27 mouse cellular contexts compared by ENCODE assay signal in genomic region chr9:89179469-89179868, GRCm38 (mm10). TPM values are rescaled to one million over a fixed set of nuclear protein-coding genes. Genes with fewer than 3 reads are reported as not detected.
"Had no signal": no experiment of that assay in that cellular context is flagged by ENCODE, and none has a peak within 500 bp of the region (broad histone marks: within the 10 kb centered on the region; RNA-seq: fewer than 3 reads in every experiment).

No protein-coding gene starts in this region.

RNA-seq across cellular contexts. Expression of gene Bcl2a1b, which starts 19.5 kb away (rescaled TPM):
- total RNA-seq: megakaryocyte-erythroid progenitor cell, adult 5-6 weeks had no signal
- polyA plus RNA-seq: myocyte had no signal

RNA-seq across cellular contexts. Expression of gene Gm29094, which starts 19.7 kb away (rescaled TPM):
- total RNA-seq: left cerebral cortex, postnatal 10 days; left cerebral cortex, postnatal 14 days; left cerebral cortex, postnatal 25 days; left cerebral cortex, postnatal 36 days; left cerebral cortex, postnatal 4 days; liver, adult 2 months; megakaryocyte-erythroid progenitor cell, adult 5-6 weeks; midbrain, postnatal 0 days had no signal
- polyA plus RNA-seq: limb, embryonic 10.5 days; limb, embryonic 11.5 days; limb, embryonic 12.5 days; limb, embryonic 13.5 days; limb, embryonic 15.5 days; liver, adult 2 months; liver, embryonic 11.5 days; liver, embryonic 12.5 days; liver, embryonic 13.5 days; liver, embryonic 16.5 days; lung, adult 2 months; lung, embryonic 14.5 days; lung, embryonic 15.5 days; midbrain, embryonic 12.5 days; midbrain, embryonic 13.5 days; midbrain, embryonic 15.5 days; midbrain, embryonic 16.5 days; midbrain, postnatal 0 days; myocyte; neural tube, embryonic 11.5 days; neural tube, embryonic 12.5 days had no signal
